ENCODE assay signal across 26 mouse cellular contexts in the genomic region with DNA sequence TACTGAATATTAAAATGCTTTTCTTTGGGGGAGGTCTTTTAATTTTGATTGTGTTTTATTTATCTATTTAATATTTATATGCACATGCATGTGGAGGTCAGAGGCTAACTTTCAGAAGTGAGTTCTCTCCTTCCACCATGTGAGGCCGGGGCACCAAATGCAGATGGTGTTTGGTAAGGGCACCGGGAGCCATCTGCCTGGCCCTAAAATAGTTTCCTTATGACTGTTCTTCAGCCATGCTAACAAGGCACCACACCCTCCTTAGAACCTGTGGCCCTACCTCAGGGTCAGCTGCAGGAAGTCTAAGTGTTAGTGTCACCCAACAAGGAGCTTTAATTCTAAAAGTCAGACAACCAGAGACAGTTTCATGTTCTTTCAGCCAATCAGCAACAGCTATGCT. TPM values are rescaled to one million over a fixed set of nuclear protein-coding genes. Genes with fewer than 3 reads are reported as not detected.
DNase-seq lines count a peak whose midpoint lies in the region; ATAC-seq and TF ChIP-seq lines count a peak whose summit lies in the region.
"Had no signal": no experiment of that assay in that cellular context is flagged by ENCODE, and none has a peak within 500 bp of the region (broad histone marks: within the 10 kb centered on the region; RNA-seq: fewer than 3 reads in every experiment).

No protein-coding gene starts in this region.

- intact Hi-C loops in heart, postnatal 36 days (cut with DNase I), result no loop called here
- intact Hi-C loops in heart, adult 2 months (cut with DNase I), result no loop called here

- TF ChIP-seq EP300 in heart, postnatal 0 days (IDR thresholded peaks at IDR 0.05; ENCODE audit: low read depth), result no peak
- TF ChIP-seq EP300 in heart, adult 2 months (IDR thresholded peaks at IDR 0.05; ENCODE audit: insufficient read depth, low read depth, low read length), result no peak
- no peak for TF ChIP-seq EP300 in CH12.LX (IDR thresholded peaks at IDR 0.05; ENCODE audit: low read length)

- dilution Hi-C loops in CH12.LX (cut with MboI; ENCODE audit: extremely low pct_ligation_motif_present, extremely low pct_unique_long_range_greater_than_20kb, low sequenced_read_pairs), result no loop called here

- no peak overlapping the region for H3K4me2 ChIP-seq in heart, postnatal 0 days (ENCODE audit: low read depth, low read length)
- no peak overlapping the region for H3K4me2 ChIP-seq in CH12.LX (ENCODE audit: insufficient read depth, low read depth, poor library complexity, severe bottlenecking)
- H3K4me2 ChIP-seq in hindbrain, embryonic 16.5 days (ENCODE audit: low read length), result no peak overlapping the region
- H3K4me2 ChIP-seq: embryonic facial prominence, embryonic 13.5 days; embryonic facial prominence, embryonic 15.5 days; forebrain, embryonic 12.5 days had no signal

- no peak overlapping the region for H3K9ac ChIP-seq in heart, postnatal 0 days (replicated peaks; ENCODE audit: low read depth, low read length)
- H3K9ac ChIP-seq in heart, adult 2 months (ENCODE audit: low read depth, low read length), result no peak overlapping the region
- H3K9ac ChIP-seq in CH12.LX (ENCODE audit: insufficient read depth, low read depth), result no peak overlapping the region
- no peak overlapping the region for H3K9ac ChIP-seq in hindbrain, embryonic 16.5 days (ENCODE audit: low read depth, low read length)
- H3K9ac ChIP-seq: embryonic facial prominence, embryonic 13.5 days; embryonic facial prominence, embryonic 15.5 days; forebrain, embryonic 12.5 days had no signal

- no peaks in the 10 kb centered on the region for H3K4me1 ChIP-seq in heart, postnatal 0 days (ENCODE audit: control insufficient read depth, insufficient read depth)
- peaks cover 1% of the 10 kb centered on the region; the same call in 1 of the 2 replicates for H3K4me1 ChIP-seq in heart, adult 2 months (ENCODE audit: control insufficient read depth, insufficient read depth, low read length)
- peaks cover 0 to 2% of the 10 kb centered on the region in 2 experiments; a peak in 1 of 4 replicates for H3K4me1 ChIP-seq in CH12.LX (ENCODE audit: control insufficient read depth in 1 of 2, insufficient read depth in 2 of 2)
- H3K4me1 ChIP-seq in hindbrain, embryonic 16.5 days (ENCODE audit: control insufficient read depth, insufficient read depth, low read depth, low read length), result peaks cover 8% of the 10 kb centered on the region

- H3K36me3 ChIP-seq in heart, postnatal 0 days (replicated peaks; ENCODE audit: control insufficient read depth, insufficient read depth, low read length), result no peaks in the 10 kb centered on the region
- H3K36me3 ChIP-seq in heart, adult 2 months (ENCODE audit: control insufficient read depth, insufficient read depth, low read length), result no peaks in the 10 kb centered on the region
- no peaks in the 10 kb centered on the region for H3K36me3 ChIP-seq in CH12.LX (replicated peaks in 1 of 2; ENCODE audit: control insufficient read depth in 1 of 2, insufficient read depth in 1 of 2, low read length in 1 of 2)
- no peaks in the 10 kb centered on the region for H3K36me3 ChIP-seq in hindbrain, embryonic 16.5 days (ENCODE audit: control insufficient read depth, insufficient read depth, low read length)
- H3K36me3 ChIP-seq: embryonic facial prominence, embryonic 13.5 days; embryonic facial prominence, embryonic 15.5 days; forebrain, embryonic 10.5 days; forebrain, embryonic 12.5 days had no signal

- H3K27me3 ChIP-seq in heart, postnatal 0 days (ENCODE audit: control insufficient read depth, insufficient read depth, low read length), result 0 out of 2 replicates have a peak, but pooled peaks cover 10% of the 10 kb centered on the region
- H3K27me3 ChIP-seq in heart, adult 2 months (ENCODE audit: control insufficient read depth, insufficient read depth, low read length), result no peaks in the 10 kb centered on the region
- peaks cover 82% of the 10 kb centered on the region for H3K27me3 ChIP-seq in CH12.LX (replicated peaks)
- H3K27me3 ChIP-seq in hindbrain, embryonic 16.5 days (replicated peaks; ENCODE audit: control insufficient read depth, insufficient read depth, low read length), result no peaks in the 10 kb centered on the region; the same call in 1 of the 2 replicates
- H3K27me3 ChIP-seq: embryonic facial prominence, embryonic 13.5 days; embryonic facial prominence, embryonic 15.5 days had no signal

- TF ChIP-seq POLR2A in heart, adult 2 months (IDR thresholded peaks at IDR 0.05; ENCODE audit: insufficient read depth, low read depth, low read length), result no peak
- TF ChIP-seq POLR2A in CH12.LX (IDR thresholded peaks at IDR 0.05; ENCODE audit: low read depth, low read length), result no peak

- H3K27ac ChIP-seq in heart, postnatal 0 days (ENCODE audit: low read depth), result peak overlapping the region; percentile 5; the same call in 1 of the 2 replicates
- H3K27ac ChIP-seq in heart, adult 2 months, result no peak overlapping the region
- no peak overlapping the region for H3K27ac ChIP-seq in CH12.LX (ENCODE audit: insufficient read depth, low read depth)
- no peak overlapping the region for H3K27ac ChIP-seq in hindbrain, embryonic 16.5 days (ENCODE audit: low read depth, low read length)
- H3K27ac ChIP-seq: embryonic facial prominence, embryonic 13.5 days; embryonic facial prominence, embryonic 15.5 days; forebrain, embryonic 10.5 days; forebrain, embryonic 12.5 days had no signal

- WGBS in heart, postnatal 0 days, result 75% methylated on average over 2 of the region's 2 CpGs
- 78% methylated on average over 2 of the region's 2 CpGs for WGBS in heart, adult 2 months
- WGBS in hindbrain, embryonic 16.5 days, result 74% methylated on average over 2 of the region's 2 CpGs

- TF ChIP-seq RAD21 in CH12.LX (IDR thresholded peaks at IDR 0.05; ENCODE audit: low read depth, low read length), result no peak

- in situ Hi-C loops in CH12.LX (cut with MboI; ENCODE audit: low pct_ligation_motif_present, low pct_unique_long_range_greater_than_20kb, low sequenced_read_pairs), result no loop called here

- H3K9me3 ChIP-seq in heart, postnatal 0 days (replicated peaks; ENCODE audit: control insufficient read depth, low read length), result no peaks in the 10 kb centered on the region
- no peaks in the 10 kb centered on the region for H3K9me3 ChIP-seq in CH12.LX (replicated peaks; ENCODE audit: low read length)
- no peaks in the 10 kb centered on the region for H3K9me3 ChIP-seq in hindbrain, embryonic 16.5 days (ENCODE audit: control insufficient read depth, low read length)
- H3K9me3 ChIP-seq: embryonic facial prominence, embryonic 13.5 days; embryonic facial prominence, embryonic 15.5 days; forebrain, embryonic 10.5 days; forebrain, embryonic 12.5 days had no signal

- no peaks in the 10 kb centered on the region for H3K79me2 ChIP-seq in heart, adult 2 months (replicated peaks; ENCODE audit: control insufficient read depth, insufficient read depth, low read length)
- no peaks in the 10 kb centered on the region for H3K79me2 ChIP-seq in CH12.LX (replicated peaks; ENCODE audit: control insufficient read depth, extremely low read depth, insufficient read depth, poor library complexity, severe bottlenecking)

- no peak for ATAC-seq in heart, postnatal 0 days (ENCODE audit: insufficient read depth, low read depth)
- ATAC-seq in hindbrain, embryonic 16.5 days, result no peak
- ATAC-seq: CD4-positive, CD25-positive, alpha-beta regulatory T cell, adult 4 months; forebrain, embryonic 14.5 days; forebrain, embryonic 16.5 days had no signal

- DNase-seq in heart, adult 11 months, result peak; percentile 44
- no peak for DNase-seq in heart, postnatal 36 days
- DNase-seq in heart, postnatal 0 days (ENCODE audit: low spot score), result no peak
- no peak for DNase-seq in heart, adult 2 months
- DNase-seq in CH12.LX (ENCODE audit: extremely low read depth), result peak; percentile 1
- DNase-seq in kidney, postnatal 10 days, result no peak
- DNase-seq: adrenal gland, adult 2 months; adrenal gland, postnatal 10 days; adrenal gland, postnatal 25 days; B cell, adult 2 months; cerebellum, adult 11-12 months; cerebellum, adult 2 months; cerebellum, adult 9-10 months; cerebellum, postnatal 10 days; cerebellum, postnatal 25 days; embryo, embryonic 11 days had no signal

- no peak for TF ChIP-seq CTCF in heart, postnatal 0 days (IDR thresholded peaks at IDR 0.05; ENCODE audit: low read depth)
- TF ChIP-seq CTCF in heart, adult 2 months (IDR thresholded peaks at IDR 0.05), result no peak
- no peak for TF ChIP-seq CTCF in CH12.LX (conservative IDR thresholded peaks at IDR 0.05 in 1 of 2, IDR thresholded peaks at IDR 0.05 in 1 of 2; ENCODE audit: low read depth in 2 of 2, low read length in 2 of 2)

- H3K4me3 ChIP-seq in heart, postnatal 0 days (ENCODE audit: low read depth, low read length), result no peak overlapping the region
- no peak overlapping the region for H3K4me3 ChIP-seq in heart, adult 2 months
- no peak overlapping the region for H3K4me3 ChIP-seq in CH12.LX (replicated peaks in 1 of 3; ENCODE audit: low read depth in 2 of 3, low read length in 2 of 3, poor library complexity in 1 of 3)
- H3K4me3 ChIP-seq in hindbrain, embryonic 16.5 days (ENCODE audit: low read length), result no peak overlapping the region
- H3K4me3 ChIP-seq: embryonic facial prominence, embryonic 13.5 days; embryonic facial prominence, embryonic 15.5 days; erythroblast, embryonic 14.5 days; forebrain, embryonic 10.5 days; forebrain, embryonic 12.5 days had no signal

TF ChIP-seq in CH12.LX, 34 proteins besides CTCF, POLR2A, EP300 and RAD21:
- peak; percentile 70; the same call in 1 of the 2 replicates for TF ChIP-seq JUND (conservative IDR thresholded peaks at IDR 0.05; ENCODE audit: low read depth, low read length)
- TF ChIP-seq IRF4 (IDR thresholded peaks at IDR 0.05; ENCODE audit: low read depth, low read length), result peak; percentile 51; the same call in 1 of the 2 replicates
- no peak for TF ChIP-seq HCFC1 (IDR thresholded peaks at IDR 0.05; ENCODE audit: low read depth, low read length)

RNA-seq across cellular contexts. Expression of gene Acan, which starts 58.2 kb away (rescaled TPM):
- total RNA-seq in heart, postnatal 36 days (2021), result under 1 TPM; 0.14 to 0.19 TPM
- 2.2 and 5.5 TPM in 2 replicates for total RNA-seq in heart, postnatal 0 days (2014; rRNA removed; ENCODE audit: low replicate concordance)
- polyA plus RNA-seq in heart, postnatal 0 days (2015; fragmentation: Nextera tagmentation; extraction: Ambion mirVana), result 1.1 and 1.3 TPM in 2 replicates
- under 1 TPM; 0.11 to 0.26 TPM for total RNA-seq in heart, adult 2 months (2021)
- 0.32 and 0.61 TPM in 2 replicates for polyA plus RNA-seq in heart, adult 2 months (2012; rRNA removed)
- not detected in 2 replicates for total RNA-seq in CH12.LX (2012; rRNA removed)
- total RNA-seq in CH12.LX (2014; rRNA removed), result not detected in 2 replicates
- polyA plus RNA-seq in CH12.LX (2012; ENCODE audit: insufficient read length, low read depth), result not detected in 2 replicates
- 0.36 and 1.5 TPM in 2 replicates for polyA plus RNA-seq in hindbrain, embryonic 16.5 days (2015; fragmentation: Nextera tagmentation; extraction: Ambion mirVana)
- total RNA-seq: MEL had no signal
- polyA plus RNA-seq: CD4-positive, CD25-positive, alpha-beta regulatory T cell, adult 4 months; erythroblast, embryonic 14.5 days had no signal

Comparison
In these comparisons a context has a peak if more than half of its experiments do, and no peak if none do; other contexts are left out.
1. DNase-seq: peak in heart, adult 11 months (single experiment) and CH12.LX (single experiment); none in heart, postnatal 36 days (0 of 2), heart, postnatal 0 days (single experiment), heart, adult 2 months (0 of 2) and kidney, postnatal 10 days (single experiment).